Mouse (Mus musculus): ENCODE data around the gene Rbm19.

DNA sequence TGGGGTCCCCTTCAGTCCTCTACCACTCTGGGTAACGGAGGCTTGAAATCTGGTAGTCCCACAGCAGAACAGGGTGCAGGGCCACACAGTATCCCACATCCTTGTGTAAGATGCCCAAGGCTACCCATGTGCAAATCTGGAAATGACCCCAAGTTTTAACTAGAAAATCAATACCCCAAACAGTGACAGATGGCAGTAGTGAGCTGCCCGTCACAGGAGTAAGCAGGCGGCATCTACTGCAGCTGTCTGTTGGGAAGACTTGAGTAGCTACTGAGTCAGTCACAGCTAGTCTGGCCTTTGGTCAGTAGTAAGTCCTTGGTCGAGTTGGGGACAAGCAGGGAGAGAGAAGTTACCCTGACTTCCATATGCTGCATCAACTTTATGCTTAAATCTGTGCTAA, 34.9 kb downstream of the Rbm19 start:
- TF ChIP-seq CTCF (IDR thresholded peaks at IDR 0.05; ENCODE audit: low read depth, low read length) (peak; percentile 53; the same call in 1 of the 2 replicates), POLR2A (IDR thresholded peaks at IDR 0.05; ENCODE audit: extremely low read depth, insufficient read depth, low read length) (no peak)
